Mouse (Mus musculus) kidney, postnatal 14 days (tissue): Measurements from ENCODE around the gene Duxbl3.
A peak's percentile ranks its signal among the peaks of the same experiment; 100 is the strongest.
"Not testable (repeated sequence)": the region's sequence is repeated elsewhere in the genome, so short reads cannot be mapped to it uniquely, and the experiment has no call there.

Source experiments
- DNase-seq: peaks from one replicate; pipeline ENCODE4 v3.0.0; 2022; ENCODE audit warnings: mixed read lengths

Gene Duxbl3

GRCm38 (mm10) chr14:26257756-26258617, at the start of gene Duxbl3:
Duxbl3 (plus strand) TSS chr14:26257962.
- not testable (repeated sequence) for DNase-seq

DNA sequence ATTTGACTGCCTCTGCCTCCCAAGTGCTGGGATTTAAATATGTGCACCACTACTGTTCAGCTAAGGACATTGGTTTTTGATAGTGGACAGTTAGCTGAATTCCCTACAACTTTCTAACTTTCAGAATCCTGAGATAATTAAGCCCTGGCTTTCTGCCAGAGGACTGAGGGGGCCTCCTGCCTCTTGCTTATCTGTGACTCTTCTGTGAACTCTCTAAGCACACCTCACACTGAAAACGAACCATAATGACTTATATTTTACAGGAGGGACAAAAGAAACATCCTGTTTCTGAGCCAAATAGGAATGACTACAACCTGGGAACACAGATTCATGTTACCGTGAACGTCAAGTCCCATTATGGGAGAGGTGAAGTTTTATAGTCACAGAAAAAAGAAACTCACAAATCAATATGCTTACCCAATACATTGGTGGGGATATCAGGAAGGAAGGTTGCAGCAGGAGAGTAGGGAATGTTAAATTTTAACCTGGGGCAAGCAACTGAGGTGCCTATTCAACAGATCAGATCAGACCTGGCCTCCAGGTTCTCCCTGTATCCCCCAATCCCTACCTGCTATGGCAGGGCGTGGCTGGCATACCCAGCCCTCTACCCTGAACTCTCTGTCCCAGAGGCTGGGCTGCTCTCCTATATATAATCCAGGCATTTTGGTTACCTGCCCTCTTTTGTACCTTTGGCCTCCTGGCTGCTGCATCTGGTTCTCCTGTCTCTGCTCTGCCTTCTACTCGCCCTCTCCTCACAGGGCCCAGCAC, 41.3 kb upstream of the Duxbl3 start:
- DNase-seq, result not testable (repeated sequence)

DNA sequence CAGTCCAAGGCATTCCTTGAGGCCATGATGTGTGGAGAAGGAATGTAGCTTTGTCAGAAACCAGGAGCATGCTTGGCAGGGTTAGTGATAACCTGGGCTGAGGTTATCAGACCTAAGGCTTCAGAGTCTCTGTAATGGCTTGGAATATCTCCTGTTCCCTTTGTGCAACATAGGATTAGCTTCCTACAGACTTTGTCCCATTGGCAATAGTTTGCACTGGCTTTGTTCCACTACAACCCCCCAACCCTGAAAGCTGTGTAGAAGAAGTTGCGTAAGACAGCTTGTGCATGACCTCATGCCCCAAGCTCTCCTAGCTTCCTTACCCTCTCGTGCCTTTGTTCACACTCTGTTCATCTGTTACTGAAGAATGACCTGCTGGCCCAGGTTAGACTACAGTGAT, 20.6 kb upstream of the Duxbl3 start:
- not testable (repeated sequence) for DNase-seq

DNA sequence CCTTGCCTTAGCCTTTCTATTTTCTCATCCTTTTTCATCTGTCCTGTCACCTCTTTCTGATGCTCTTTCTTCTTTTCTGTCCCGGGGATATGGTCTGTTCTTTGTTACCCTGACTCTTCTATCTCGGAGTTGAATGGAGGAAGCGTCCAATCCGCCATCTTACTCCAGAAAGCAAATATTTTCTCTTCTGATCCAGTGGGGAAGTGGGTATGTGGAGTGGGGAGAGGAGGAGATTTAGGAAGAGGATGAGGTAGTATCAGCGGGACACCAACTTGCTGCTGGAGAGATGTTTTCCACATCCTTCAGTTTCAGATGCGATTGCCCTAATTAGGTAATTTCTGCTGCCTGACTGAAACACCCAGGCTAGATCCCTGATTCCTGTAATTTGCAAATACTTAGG, 967 bp downstream of the Duxbl3 start:
- DNase-seq, result not testable (repeated sequence)

GRCm38 (mm10) chr14:26286737-26287136, 29.0 kb downstream of the Duxbl3 start:
- not testable (repeated sequence) for DNase-seq

- DNase-seq, result no peak
Measured at GRCm38 (mm10) chr14:26293859-26294258, 36.1 kb downstream of the Duxbl3 start.

- peak; percentile 38 for DNase-seq
Measured at GRCm38 (mm10) chr14:26297055-26297454, 39.3 kb downstream of the Duxbl3 start.

DNA sequence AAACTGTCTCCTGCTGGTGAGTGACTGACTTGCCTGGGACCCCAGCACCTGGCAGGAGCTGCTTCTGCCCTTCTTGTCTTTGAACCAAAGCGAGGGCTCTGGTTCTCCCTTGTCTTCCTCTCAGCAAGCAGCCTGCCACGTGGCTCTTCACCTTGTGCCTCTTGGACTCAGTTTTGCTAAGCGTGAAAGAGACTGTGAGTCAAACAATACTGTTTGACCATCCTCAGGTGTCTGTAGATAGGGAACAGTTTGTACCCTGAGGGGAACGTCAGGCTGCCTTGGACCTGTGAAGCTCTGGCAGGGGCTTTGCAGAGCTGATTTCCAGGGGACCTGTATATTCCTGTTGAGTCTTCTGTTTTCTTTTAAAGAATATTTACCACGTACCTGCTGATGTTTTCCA, 39.7 kb downstream of the Duxbl3 start:
- DNase-seq, result no peak

GRCm38 (mm10) chr14:26303111-26303510, 45.3 kb downstream of the Duxbl3 start:
- DNase-seq, result peak; percentile 61

DNA sequence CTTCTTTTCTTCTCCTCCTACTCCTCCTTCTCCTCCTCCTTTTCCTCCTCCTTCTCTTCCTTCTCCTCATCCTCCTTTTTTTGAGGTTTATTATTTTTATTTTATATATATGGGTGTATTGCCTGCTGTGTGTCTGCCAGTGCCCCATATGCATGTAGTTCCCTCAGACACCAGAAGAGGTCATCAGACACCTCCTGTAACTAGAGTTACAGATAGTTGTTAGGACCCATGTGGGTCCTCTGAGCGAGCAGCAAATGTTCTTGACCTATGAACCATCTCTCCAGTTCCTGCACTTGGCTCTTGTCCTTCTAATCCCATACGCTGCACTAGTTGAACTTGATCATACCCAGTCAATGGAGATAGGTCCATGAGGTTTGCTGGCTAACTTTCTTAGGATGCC, 48.3 kb downstream of the Duxbl3 start:
- peak; percentile 11 for DNase-seq

DNA sequence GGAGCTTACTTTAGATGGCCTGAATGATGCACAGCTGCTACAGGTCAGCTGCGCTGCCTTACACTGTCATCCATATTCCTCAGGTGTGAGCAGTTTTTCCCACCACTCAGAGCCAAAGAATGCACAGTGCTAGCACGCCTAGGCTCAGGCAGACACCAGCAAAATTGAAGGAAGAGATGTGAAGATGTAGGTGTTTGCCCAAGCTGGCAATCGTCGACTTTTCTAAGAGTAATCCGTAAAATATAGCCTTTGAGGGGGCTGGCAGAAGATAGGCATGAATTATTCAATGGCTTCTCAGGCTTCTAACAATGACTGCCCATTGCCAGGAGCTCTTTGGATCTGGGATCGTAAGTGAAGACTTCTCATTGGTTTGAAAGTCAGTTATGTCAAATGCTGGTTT, 51.1 kb downstream of the Duxbl3 start:
- DNase-seq, result no peak

DNA sequence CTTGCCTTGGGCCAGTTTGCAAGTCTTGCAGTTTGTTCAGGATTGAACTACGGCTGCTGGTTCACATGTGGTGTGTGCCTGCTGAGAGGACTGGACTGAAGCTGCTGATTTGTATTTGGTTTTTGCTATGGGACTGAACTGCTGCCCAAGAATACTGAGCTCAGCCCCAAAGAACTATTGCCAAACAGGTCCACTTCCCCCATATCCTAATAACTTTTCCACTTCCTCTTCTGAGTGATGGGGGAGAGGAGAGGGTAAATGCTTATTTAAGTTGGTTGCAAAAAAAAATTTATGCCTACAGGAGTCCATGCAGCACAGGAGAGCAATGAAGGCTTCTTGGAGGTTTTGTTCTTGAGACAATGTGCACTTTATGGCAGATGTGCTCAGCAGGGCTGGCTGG, 51.7 kb downstream of the Duxbl3 start:
- DNase-seq, result no peak

- DNase-seq, result no peak
Measured at GRCm38 (mm10) chr14:26316246-26316730, 58.5 kb downstream of the Duxbl3 start.
